Comparison of ENCODE assay signal across 8 mouse cellular contexts in genomic region chr10:40347461-40347954, GRCm38 (mm10). TPM values are rescaled to one million over a fixed set of nuclear protein-coding genes. Genes with fewer than 3 reads are reported as not detected.
DNase-seq lines count a peak whose midpoint lies in the region; ATAC-seq and TF ChIP-seq lines count a peak whose summit lies in the region.

No protein-coding gene starts in this region.

- no peaks in the 10 kb centered on the region for H3K27me3 ChIP-seq in lung, embryonic 14.5 days (ENCODE audit: insufficient read depth, low read length)
- no peaks in the 10 kb centered on the region for H3K27me3 ChIP-seq in Patski
- H3K27me3 ChIP-seq in heart, postnatal 0 days (ENCODE audit: control insufficient read depth, insufficient read depth, low read length): no peaks in the 10 kb centered on the region
- no peaks in the 10 kb centered on the region for H3K27me3 ChIP-seq in myocyte (ENCODE audit: control insufficient read depth, insufficient read depth, insufficient read length)

- H3K79me2 ChIP-seq in myocyte (ENCODE audit: control insufficient read depth, insufficient read depth): no peaks in the 10 kb centered on the region

- no peak overlapping the region; the same call in 1 of the 2 replicates for H3K9ac ChIP-seq in lung, embryonic 14.5 days
- no peak overlapping the region for H3K9ac ChIP-seq in heart, postnatal 0 days (replicated peaks; ENCODE audit: low read depth, low read length)

- H3ac ChIP-seq in myocyte (ENCODE audit: control insufficient read depth, insufficient read length): no peak overlapping the region

- ATAC-seq in lung, embryonic 14.5 days (ENCODE audit: insufficient read depth): no peak
- no peak for ATAC-seq in Patski
- ATAC-seq in heart, postnatal 0 days (ENCODE audit: insufficient read depth, low read depth): no peak

- POLR2A ChIA-PET in Patski (lab: Charles Lee): interaction anchor here (1.2 kb wide), 1 partner anchor 47 kb away, joined by 3 read pairs; no protein-coding TSS in a partner anchor

- TF ChIP-seq EP300 in heart, postnatal 0 days (IDR thresholded peaks at IDR 0.05; ENCODE audit: low read depth): no peak

- TF ChIP-seq CTCF in lung, embryonic 14.5 days (IDR thresholded peaks at IDR 0.05; ENCODE audit: low read depth): no peak
- TF ChIP-seq CTCF in Patski (IDR thresholded peaks at IDR 0.05): peak; percentile 42
- no peak for TF ChIP-seq CTCF in heart, postnatal 0 days (IDR thresholded peaks at IDR 0.05; ENCODE audit: low read depth)
- TF ChIP-seq CTCF in lung, adult 2 months (IDR thresholded peaks at IDR 0.05; ENCODE audit: insufficient read depth, low read length): no peak

- no peaks in the 10 kb centered on the region for H3K9me3 ChIP-seq in lung, embryonic 14.5 days (ENCODE audit: low read depth, low read length)
- no peaks in the 10 kb centered on the region for H3K9me3 ChIP-seq in heart, postnatal 0 days (replicated peaks; ENCODE audit: control insufficient read depth, low read length)

- CTCF ChIA-PET in Patski (lab: Charles Lee): interaction anchor here (1.0 to 2.1 kb wide), 8 partner anchors 9 to 1129 kb away, joined by 3 to 8 read pairs (median 4); partner anchors contain the start of genes Cdk19 and Gtf3c6

- in situ Hi-C loops in Patski (cut with MboI; ENCODE audit: low pct_unique_long_range_greater_than_20kb): loop anchor here (5.0 kb wide), 2 partner anchors 40 to 90 kb away; partner anchors contain the start of gene Gtf3c6

- peak overlapping the region; percentile 90; the same call in 1 of the 2 replicates for H3K4me3 ChIP-seq in lung, embryonic 14.5 days (ENCODE audit: low read depth, low read length)
- H3K4me3 ChIP-seq in heart, postnatal 0 days (ENCODE audit: low read depth, low read length): no peak overlapping the region
- H3K4me3 ChIP-seq in myocyte: peak overlapping the region; percentile 45
- H3K4me3 ChIP-seq in lung, adult 2 months (replicated peaks; ENCODE audit: extremely low read depth, low read depth, low read length): no peak overlapping the region

- no peak for TF ChIP-seq POLR2A in myocyte (IDR thresholded peaks at IDR 0.05; ENCODE audit: insufficient read length, low read depth)
- TF ChIP-seq POLR2A in lung, adult 2 months (IDR thresholded peaks at IDR 0.05; ENCODE audit: borderline replicate concordance, extremely low read depth, low read depth, low read length): no peak

- H3K27ac ChIP-seq in lung, embryonic 14.5 days (ENCODE audit: low read depth): peak overlapping the region; percentile 96; the same call in 1 of the 2 replicates
- H3K27ac ChIP-seq in heart, postnatal 0 days (ENCODE audit: low read depth): peak overlapping the region; percentile 97; the same call in 1 of the 2 replicates

- H3K36me3 ChIP-seq in lung, embryonic 14.5 days (ENCODE audit: insufficient read depth): no peaks in the 10 kb centered on the region
- no peaks in the 10 kb centered on the region for H3K36me3 ChIP-seq in heart, postnatal 0 days (replicated peaks; ENCODE audit: control insufficient read depth, insufficient read depth, low read length)
- H3K36me3 ChIP-seq in myocyte (ENCODE audit: control insufficient read depth, insufficient read depth): no peaks in the 10 kb centered on the region

- 52% methylated on average over 9 of the region's 9 CpGs for WGBS in lung, embryonic 14.5 days
- 64% methylated on average over 9 of the region's 9 CpGs for WGBS in heart, postnatal 0 days
- WGBS in lung, adult 2 months: 62% methylated on average over 9 of the region's 9 CpGs

- no peak for DNase-seq in lung, embryonic 14.5 days
- DNase-seq in lung, postnatal 10 days: no peak
- no peak for DNase-seq in Patski (ENCODE audit: low read depth, low spot score)
- no peak for DNase-seq in heart, postnatal 0 days (ENCODE audit: low spot score)
- DNase-seq in embryo, embryonic 10 days (ENCODE audit: low spot score): no peak
- no peak for DNase-seq in lung, adult 2 months
- no peak for DNase-seq in left cerebral cortex, postnatal 4 days

- intact Hi-C loops in left cerebral cortex, postnatal 4 days (cut with DNase I): no loop called here

- peak overlapping the region; percentile 65 for H3K4me2 ChIP-seq in lung, embryonic 14.5 days
- H3K4me2 ChIP-seq in heart, postnatal 0 days (ENCODE audit: low read depth, low read length): peak overlapping the region; percentile 72; the same call in 1 of the 2 replicates
- peak overlapping the region; percentile 87 for H3K4me2 ChIP-seq in myocyte (ENCODE audit: low read depth)

- 0 out of 2 replicates have a peak, but pooled peaks cover 5% of the 10 kb centered on the region for H3K4me1 ChIP-seq in lung, embryonic 14.5 days (ENCODE audit: insufficient read depth)
- no peaks in the 10 kb centered on the region for H3K4me1 ChIP-seq in heart, postnatal 0 days (ENCODE audit: control insufficient read depth, insufficient read depth)
- no peaks in the 10 kb centered on the region for H3K4me1 ChIP-seq in lung, adult 2 months (ENCODE audit: control insufficient read depth, insufficient read depth, low read length)

TF ChIP-seq in myocyte, 11 proteins besides CTCF, POLR2A, EP300 and RAD21:
- TF ChIP-seq MYOD1 (IDR thresholded peaks at IDR 0.05; ENCODE audit: control insufficient read depth in 1 of 3, insufficient read length in 2 of 3, low read depth in 2 of 3) (no peak), POLR2AphosphoS2 (IDR thresholded peaks at IDR 0.05; ENCODE audit: insufficient read length, low read depth) (no peak), E2F4 (IDR thresholded peaks at IDR 0.05; ENCODE audit: insufficient read depth) (no peak), REST (IDR thresholded peaks at IDR 0.05; ENCODE audit: insufficient read depth, insufficient read length) (no peak), MYOG (IDR thresholded peaks at IDR 0.05; ENCODE audit: control insufficient read depth in 1 of 3, insufficient read depth in 1 of 3, insufficient read length in 2 of 3, low read depth in 2 of 3) (no peak), TCF3 (IDR thresholded peaks at IDR 0.05; ENCODE audit: insufficient read length, low read depth) (no peak), MAX (IDR thresholded peaks at IDR 0.05; ENCODE audit: low read depth) (no peak), SRF (IDR thresholded peaks at IDR 0.05; ENCODE audit: control insufficient read depth, insufficient read length, low read depth) (no peak), USF1 (IDR thresholded peaks at IDR 0.05; ENCODE audit: low read depth) (no peak), CEBPB (IDR thresholded peaks at IDR 0.05; ENCODE audit: insufficient read depth, poor library complexity, severe bottlenecking) (no peak), TCF12 (IDR thresholded peaks at IDR 0.05; ENCODE audit: insufficient read depth, poor library complexity, severe bottlenecking) (no peak)

RNA-seq across cellular contexts. Expression of gene Cdk19, which starts 8.1 kb away (rescaled TPM):
- 10.6 and 11.6 TPM in 2 replicates for polyA plus RNA-seq in lung, embryonic 14.5 days (2014; fragmentation: Nextera tagmentation; extraction: Ambion mirVana)
- polyA plus RNA-seq in Patski (2021) (18.6 TPM), myocyte (2012; fragmentation: generic; extraction: Trizol) (5.3 TPM)
- total RNA-seq in heart, postnatal 0 days (2014; rRNA removed; ENCODE audit: low replicate concordance): 7.3 and 11.6 TPM in 2 replicates
- polyA plus RNA-seq in heart, postnatal 0 days (2015; fragmentation: Nextera tagmentation; extraction: Ambion mirVana): 3.1 and 3.7 TPM in 2 replicates
- polyA plus RNA-seq in lung, adult 2 months (2012; rRNA removed): 10.9 and 21.5 TPM in 2 replicates
- total RNA-seq in left cerebral cortex, postnatal 4 days (2021): 10 to 100 TPM; 52.2 to 63.3 TPM

RNA-seq across cellular contexts. Expression of gene Amd1, which starts 45.5 kb away (rescaled TPM):
- 78.7 and 82.0 TPM in 2 replicates for polyA plus RNA-seq in lung, embryonic 14.5 days (2014; fragmentation: Nextera tagmentation; extraction: Ambion mirVana)
- 56.5 TPM for polyA plus RNA-seq in Patski (2021)
- total RNA-seq in heart, postnatal 0 days (2014; rRNA removed; ENCODE audit: low replicate concordance): 38.9 and 48.5 TPM in 2 replicates
- polyA plus RNA-seq in heart, postnatal 0 days (2015; fragmentation: Nextera tagmentation; extraction: Ambion mirVana): 23.1 and 25.8 TPM in 2 replicates
- 34.0 TPM for polyA plus RNA-seq in myocyte (2012; fragmentation: generic; extraction: Trizol)
- 6.2 and 14.9 TPM in 2 replicates for polyA plus RNA-seq in lung, adult 2 months (2012; rRNA removed)
- 10 to 100 TPM; 50.6 to 56.3 TPM for total RNA-seq in left cerebral cortex, postnatal 4 days (2021)

Comparison
In these comparisons a context has a peak if more than half of its experiments do, and no peak if none do; other contexts are left out.
1. H3K4me3 ChIP-seq: peak in lung, embryonic 14.5 days (single experiment) and myocyte (single experiment); none in heart, postnatal 0 days (single experiment) and lung, adult 2 months (single experiment).
2. Peak in every context shown above with its lines, with median percentiles within 50 percentile points of each other: H3K4me2 ChIP-seq.